Mouse (Mus musculus) heart, embryonic 13.5 days (tissue): Measurements from ENCODE around the gene Tsc22d4. TPM values are rescaled to one million over a fixed set of nuclear protein-coding genes. Genes with fewer than 3 reads are reported as not detected.

ENCODE experiments used
- ATAC-seq: fragments of 200-750 bp; cut with Nextera tagmentation; 2 replicates; pipeline ENCODE4 v1.8.0; 2017; ENCODE audit warnings: moderate TSS enrichment; ENCODE audit not compliant: insufficient number of reproducible peaks, low FRiP score, low TSS enrichment; ENCODE audit errors: extremely low read depth
- H3K27ac ChIP-seq: fragments of 300-500 bp; sonication (generic); replicated peaks from 2 replicates; pipeline ENCODE4 v1.5.1; 2015; ENCODE audit warnings: moderate library complexity, mild to moderate bottlenecking, inconsistent platforms
- H3K27me3 ChIP-seq: fragments of 300-500 bp; sonication (generic); replicated peaks from 2 replicates; pipeline ENCODE4 v1.6.1; 2015; ENCODE audit warnings: mild to moderate bottlenecking, inconsistent platforms
- H3K36me3 ChIP-seq: fragments of 300-500 bp; sonication (generic); 2 replicates; pipeline ENCODE4 v1.6.1; 2015; ENCODE audit warnings: mild to moderate bottlenecking, inconsistent platforms
- H3K4me1 ChIP-seq: fragments of 300-500 bp; sonication (generic); 2 replicates; pipeline ENCODE4 v1.6.1; 2015; ENCODE audit warnings: inconsistent platforms
- H3K4me2 ChIP-seq: fragments of 300-500 bp; sonication (generic); 2 replicates; pipeline ENCODE4 v1.6.1; 2015; ENCODE audit warnings: inconsistent platforms, mild to moderate bottlenecking, moderate library complexity
- H3K4me3 ChIP-seq: fragments of 300-500 bp; sonication (generic); 2 replicates; pipeline ENCODE4 v1.5.1; 2015; ENCODE audit warnings: moderate library complexity, mild to moderate bottlenecking, inconsistent platforms
- H3K9ac ChIP-seq: fragments of 300-500 bp; sonication (generic); 2 replicates; pipeline ENCODE4 v1.6.1; 2015; ENCODE audit warnings: inconsistent platforms, mild to moderate bottlenecking, moderate library complexity
- H3K9me3 ChIP-seq: fragments of 300-500 bp; sonication (generic); 2 replicates; pipeline ENCODE4 v1.6.1; 2016; ENCODE audit warnings: inconsistent platforms
- WGBS: fragments of 180-500 bp; shearing (Covaris S2); methylation state at CpG from one replicate; pipeline ENCODE4 v1.1.7; 2015; ENCODE audit warnings: mixed read lengths; 5-methylcytosine and 5-hydroxymethylcytosine counted together
- polyA plus RNA-seq: library from polyadenylated mRNA; unstranded; fragments of >200 nt; fragmentation: Nextera tagmentation; extraction: Ambion mirVana; gene quantifications from 2 replicates; pipeline ENCODE4 v1.2.1, GENCODE M21; 2015

The Tsc22d4 gene
- polyA plus RNA-seq, 1 experiment from 2014 or later, result 128 TPM

GRCm38 (mm10) chr5:137753111-137753832, 7.7 kb downstream of the Tsc22d4 start:
- Histone ChIP-seq H3K4me2 (peak overlapping the region; percentile 27), H3K36me3 (peaks cover 80% of the 10 kb centered on the region), H3K9me3 (no peaks in the 10 kb centered on the region), H3K9ac (peak overlapping the region; percentile 38), H3K27ac (peak overlapping the region; percentile 55), H3K27me3 (no peaks in the 10 kb centered on the region), H3K4me1 (peaks cover 84% of the 10 kb centered on the region), H3K4me3 (no peak overlapping the region)
- no peak for ATAC-seq
- 52% methylated on average over 13 of the region's 13 CpGs for WGBS

- Histone ChIP-seq H3K4me1 (peaks cover 72% of the 10 kb centered on the region), H3K9me3 (no peaks in the 10 kb centered on the region), H3K36me3 (peaks cover 88% of the 10 kb centered on the region), H3K4me3 (no peak overlapping the region), H3K9ac (peak overlapping the region; percentile 58; the same call in 1 of the 2 replicates), H3K4me2 (no peak overlapping the region), H3K27ac (peak overlapping the region; percentile 44; the same call in 1 of the 2 replicates), H3K27me3 (no peaks in the 10 kb centered on the region)
- WGBS, result 78% methylated on average over 5 of the region's 5 CpGs
- ATAC-seq, result no peak
These were observed 9.9 kb downstream of the Tsc22d4 start for GRCm38 (mm10) chr5:137755425-137755824.

DNA sequence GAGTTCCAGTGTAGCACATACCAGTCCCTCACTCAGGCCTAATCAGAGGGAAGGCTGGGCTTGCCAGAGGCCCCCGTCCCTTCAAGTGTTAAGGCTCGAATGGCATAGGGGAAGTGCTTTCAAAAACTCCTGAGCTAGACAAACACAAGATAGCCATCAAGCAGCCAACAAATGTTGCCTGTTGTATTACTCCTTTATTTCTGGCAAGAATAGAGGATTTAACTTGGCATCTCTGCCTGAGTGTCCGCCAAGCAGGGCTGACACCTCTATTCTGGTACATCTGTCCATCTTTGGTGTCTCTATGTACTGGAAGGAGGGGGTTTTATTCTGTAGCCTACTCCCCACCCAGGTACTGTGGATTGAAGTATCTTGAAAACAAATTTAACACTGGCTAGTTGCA, 10.6 kb downstream of the Tsc22d4 start:
- no peaks in the 10 kb centered on the region for H3K9me3 ChIP-seq
- peaks cover 65% of the 10 kb centered on the region for H3K4me1 ChIP-seq
- H3K9ac ChIP-seq, result no peak overlapping the region
- H3K27ac ChIP-seq, result peak overlapping the region; percentile 64; the same call in 1 of the 2 replicates
- no peak overlapping the region for H3K4me3 ChIP-seq
- no peak overlapping the region for H3K4me2 ChIP-seq
- H3K27me3 ChIP-seq, result no peaks in the 10 kb centered on the region
- WGBS, result 53% methylated on average over 3 of the region's 3 CpGs
- H3K36me3 ChIP-seq, result peaks cover 81% of the 10 kb centered on the region
- ATAC-seq, result no peak

- Histone ChIP-seq H3K36me3 (peaks cover 72% of the 10 kb centered on the region), H3K27ac (peak overlapping the region; percentile 64), H3K27me3 (no peaks in the 10 kb centered on the region), H3K4me2 (0 out of 2 replicates have a peak overlapping the region, but pooled peaks have one; percentile 11), H3K9me3 (no peaks in the 10 kb centered on the region), H3K9ac (peak overlapping the region; percentile 66), H3K4me3 (no peak overlapping the region), H3K4me1 (peaks cover 56% of the 10 kb centered on the region)
- 31% methylated on average over 10 of the region's 10 CpGs for WGBS
- 0 out of 2 replicates have a peak, but pooled peaks have one; percentile 14 for ATAC-seq
These were observed 11.5 kb downstream of the Tsc22d4 start for GRCm38 (mm10) chr5:137756882-137757661.

DNA sequence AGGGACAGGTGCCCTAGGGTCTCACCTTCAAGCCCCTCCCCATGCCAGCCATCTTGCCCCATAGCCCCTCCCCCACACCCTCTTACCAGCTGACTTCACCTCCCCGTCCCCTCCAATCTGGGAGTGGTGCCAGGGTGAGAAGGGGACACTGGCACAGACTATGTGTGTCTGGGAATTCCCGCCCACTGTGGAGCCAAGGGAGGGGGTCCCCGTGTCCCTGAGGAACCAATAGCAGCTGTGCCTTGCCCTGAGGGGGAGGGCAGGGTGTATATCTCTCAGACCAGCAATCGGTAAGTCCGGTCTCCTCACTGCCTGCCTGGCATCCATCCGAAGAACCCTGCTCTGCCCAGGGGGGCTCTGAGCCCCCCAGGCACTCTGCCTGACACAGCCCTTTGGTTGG, 12.4 kb downstream of the Tsc22d4 start:
- H3K36me3 ChIP-seq, result peaks cover 71% of the 10 kb centered on the region
- no peaks in the 10 kb centered on the region for H3K9me3 ChIP-seq
- H3K4me3 ChIP-seq, result no peak overlapping the region
- H3K27me3 ChIP-seq, result no peaks in the 10 kb centered on the region
- H3K27ac ChIP-seq, result 0 out of 2 replicates have a peak overlapping the region, but pooled peaks have one; percentile 64
- 0 out of 2 replicates have a peak, but pooled peaks have one; percentile 26 for ATAC-seq
- no peak overlapping the region for H3K4me2 ChIP-seq
- peak overlapping the region; percentile 48; the same call in 1 of the 2 replicates for H3K9ac ChIP-seq
- WGBS, result 68% methylated on average over 6 of the region's 6 CpGs
- H3K4me1 ChIP-seq, result peaks cover 47% of the 10 kb centered on the region

DNA sequence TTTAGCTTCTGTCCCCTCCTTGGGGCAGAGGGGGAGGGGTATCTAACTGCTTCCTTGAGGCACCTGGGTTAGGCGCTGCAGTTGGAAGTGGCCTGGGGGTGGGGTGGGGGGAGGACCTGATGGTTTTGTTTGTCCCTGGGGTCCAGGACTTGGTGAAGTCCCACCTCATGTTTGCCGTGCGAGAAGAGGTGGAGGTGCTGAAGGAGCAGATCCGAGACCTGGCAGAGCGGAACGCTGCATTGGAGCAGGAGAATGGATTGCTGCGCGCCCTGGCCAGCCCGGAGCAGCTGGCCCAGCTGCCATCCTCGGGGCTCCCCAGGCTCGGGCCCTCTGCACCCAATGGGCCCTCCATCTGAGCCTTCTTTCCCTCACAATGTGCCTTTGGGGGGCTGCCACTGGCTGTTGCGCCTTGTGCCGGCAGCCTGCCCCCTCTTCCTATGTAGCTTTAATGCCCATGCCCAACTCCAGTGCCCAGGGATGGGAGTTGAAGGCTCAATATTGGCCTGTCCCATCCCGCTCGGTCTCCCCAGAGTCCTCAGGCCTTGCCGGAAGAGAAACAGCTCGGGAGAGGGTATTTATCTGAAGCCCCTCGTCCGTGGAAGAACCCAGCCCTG, 13.5 kb downstream of the Tsc22d4 start:
- no peak overlapping the region for H3K4me2 ChIP-seq
- H3K27me3 ChIP-seq, result no peaks in the 10 kb centered on the region
- peaks cover 61% of the 10 kb centered on the region for H3K36me3 ChIP-seq
- no peak overlapping the region for H3K9ac ChIP-seq
- peaks cover 37% of the 10 kb centered on the region for H3K4me1 ChIP-seq
- no peaks in the 10 kb centered on the region for H3K9me3 ChIP-seq
- WGBS, result 88% methylated on average over 19 of the region's 19 CpGs
- H3K27ac ChIP-seq, result no peak overlapping the region
- H3K4me3 ChIP-seq, result no peak overlapping the region
- no peak for ATAC-seq

DNA sequence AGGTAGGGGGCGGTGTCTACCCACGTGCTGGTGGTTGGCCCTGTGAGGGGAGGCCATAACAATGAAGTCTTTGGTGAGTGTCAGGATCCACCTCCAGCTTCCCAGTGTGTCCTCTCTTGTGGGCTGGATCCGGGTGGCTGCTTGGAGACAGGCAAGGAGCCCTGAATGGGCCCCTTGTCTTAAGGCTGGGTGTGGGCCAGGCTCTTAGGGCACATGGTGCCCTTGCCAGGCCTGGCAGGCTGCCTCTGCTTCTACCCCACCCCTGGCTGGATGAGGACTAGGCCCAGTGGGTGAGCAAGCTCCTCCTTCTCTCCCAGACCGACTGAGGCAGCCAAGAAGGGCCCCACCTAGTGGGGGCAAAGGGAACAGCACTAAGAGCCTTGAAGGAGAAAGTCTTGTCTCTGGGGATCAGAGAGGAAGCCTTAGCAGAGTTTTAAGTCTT, 14.5 kb downstream of the Tsc22d4 start:
- peak overlapping the region; percentile 54 for H3K9ac ChIP-seq

GRCm38 (mm10) chr5:137764609-137765340, 19.2 kb downstream of the Tsc22d4 start:
- Histone ChIP-seq H3K4me2 (no peak overlapping the region), H3K4me1 (peaks cover 3% of the 10 kb centered on the region), H3K27ac (no peak overlapping the region), H3K9me3 (no peaks in the 10 kb centered on the region), H3K36me3 (peaks cover 12% of the 10 kb centered on the region), H3K9ac (no peak overlapping the region), H3K4me3 (no peak overlapping the region), H3K27me3 (no peaks in the 10 kb centered on the region)
- ATAC-seq, result no peak
- 60% methylated on average over 9 of the region's 9 CpGs for WGBS

More for the DNA sequence above, 14.5 kb downstream of the Tsc22d4 start:
- peak; percentile 26; the same call in 1 of the 2 replicates for ATAC-seq
- Histone ChIP-seq H3K27ac (no peak overlapping the region), H3K4me1 (peaks cover 37% of the 10 kb centered on the region), H3K4me3 (no peak overlapping the region), H3K36me3 (peaks cover 55% of the 10 kb centered on the region), H3K9me3 (no peaks in the 10 kb centered on the region), H3K4me2 (no peak overlapping the region), H3K27me3 (no peaks in the 10 kb centered on the region)
- WGBS, result 36% methylated on average over 4 of the region's 4 CpGs

- no peaks in the 10 kb centered on the region for H3K9me3 ChIP-seq
- WGBS, result 54% methylated on average over 3 of the region's 3 CpGs
- no peak for ATAC-seq
- peaks cover 9% of the 10 kb centered on the region; the same call in 1 of the 2 replicates for H3K36me3 ChIP-seq
- H3K9ac ChIP-seq, result no peak overlapping the region
- H3K4me2 ChIP-seq, result no peak overlapping the region
- H3K4me1 ChIP-seq, result no peaks in the 10 kb centered on the region
- no peak overlapping the region for H3K4me3 ChIP-seq
- no peaks in the 10 kb centered on the region for H3K27me3 ChIP-seq
- H3K27ac ChIP-seq, result no peak overlapping the region
These were observed 20.7 kb downstream of the Tsc22d4 start for GRCm38 (mm10) chr5:137766270-137766669.

DNA sequence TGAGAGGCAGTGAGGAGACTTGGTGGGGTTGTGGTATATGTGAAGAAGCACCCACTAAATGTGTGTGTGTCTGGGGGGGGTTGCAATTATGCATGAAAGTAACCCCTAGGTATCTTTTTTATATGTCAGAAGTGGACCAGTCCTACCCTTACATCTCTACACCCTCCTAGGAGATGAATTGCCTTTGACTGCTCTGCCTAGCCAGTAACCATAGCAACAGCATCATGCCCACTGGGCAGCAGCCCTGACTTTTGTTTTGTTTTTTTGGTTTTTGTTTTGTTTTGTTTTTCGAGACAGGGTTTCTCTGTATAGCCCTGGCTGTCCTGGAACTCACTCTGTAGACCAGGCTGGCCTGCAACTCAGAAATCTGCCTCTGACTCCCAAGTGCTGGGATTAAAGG, 22.9 kb downstream of the Tsc22d4 start:
- Histone ChIP-seq H3K4me2 (no peak overlapping the region), H3K4me3 (no peak overlapping the region), H3K27me3 (no peaks in the 10 kb centered on the region), H3K9ac (no peak overlapping the region), H3K9me3 (no peaks in the 10 kb centered on the region), H3K4me1 (0 out of 2 replicates have a peak, but pooled peaks cover 5% of the 10 kb centered on the region), H3K36me3 (no peaks in the 10 kb centered on the region), H3K27ac (no peak overlapping the region)
- ATAC-seq, result no peak
- WGBS, result 64% methylated on average over 1 of the region's 1 CpGs
